Mouse (Mus musculus) lung, adult 18-20 months (tissue): Measurements from ENCODE around the gene Mthfr.

Source experiments
- DNase-seq, 2 experiments: peaks; one replicate each; pipeline ENCODE4 v3.0.0; 2022; ENCODE audit warnings: mixed read lengths in 2 of 2

The Mthfr gene

DNA sequence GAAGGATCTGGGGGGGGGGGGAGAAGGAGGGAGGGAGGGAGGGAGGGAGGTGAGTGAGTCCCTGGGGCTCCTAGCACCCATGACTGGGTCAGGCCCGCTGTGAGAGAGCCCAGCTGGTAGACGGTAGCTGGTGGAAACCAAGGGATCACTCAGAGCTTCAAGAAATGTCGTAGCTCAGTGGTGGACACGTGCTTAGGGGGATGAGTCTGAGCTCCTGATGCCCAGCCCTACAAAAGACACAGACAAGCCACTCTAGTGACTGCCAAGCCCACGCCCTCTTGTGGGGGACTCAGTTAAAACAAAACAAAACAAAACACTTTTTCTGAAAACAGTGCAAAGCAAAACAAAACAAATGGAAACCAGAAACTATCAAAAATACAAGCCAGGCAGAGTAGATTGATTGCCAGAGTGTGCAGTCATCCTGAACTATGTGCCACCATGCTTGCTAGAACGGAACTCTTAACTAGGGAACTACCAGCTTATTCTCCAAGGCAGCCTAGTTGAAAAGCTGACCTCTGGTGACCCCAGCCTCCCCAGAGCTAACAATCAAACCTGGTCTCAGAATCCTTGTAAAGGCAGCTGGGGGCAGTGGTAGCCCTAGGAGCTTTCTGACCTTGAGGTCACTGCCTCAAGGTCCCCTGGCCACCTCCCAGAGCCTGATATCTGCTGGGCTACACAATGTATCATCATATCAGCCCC, 27.0 kb downstream of the Mthfr start:
- no peak for DNase-seq

DNA sequence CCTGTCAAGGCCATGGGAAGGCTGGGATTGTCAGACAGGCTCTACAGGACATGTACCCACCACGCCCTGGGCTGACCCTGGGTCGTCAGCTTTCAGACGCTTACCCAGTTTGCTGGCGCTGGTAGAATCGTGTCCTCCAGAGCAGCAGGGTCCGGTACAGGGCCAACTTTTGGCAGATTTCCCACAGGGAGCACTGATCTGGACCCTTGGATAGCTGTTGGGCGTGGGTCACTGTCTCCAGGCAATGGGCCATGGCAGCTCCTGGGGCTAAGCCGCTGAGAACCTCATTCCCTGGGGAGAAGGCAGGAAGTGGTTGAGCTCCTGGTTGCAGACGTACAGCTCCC, 27.5 kb downstream of the Mthfr start:
- DNase-seq, result no peak

DNA sequence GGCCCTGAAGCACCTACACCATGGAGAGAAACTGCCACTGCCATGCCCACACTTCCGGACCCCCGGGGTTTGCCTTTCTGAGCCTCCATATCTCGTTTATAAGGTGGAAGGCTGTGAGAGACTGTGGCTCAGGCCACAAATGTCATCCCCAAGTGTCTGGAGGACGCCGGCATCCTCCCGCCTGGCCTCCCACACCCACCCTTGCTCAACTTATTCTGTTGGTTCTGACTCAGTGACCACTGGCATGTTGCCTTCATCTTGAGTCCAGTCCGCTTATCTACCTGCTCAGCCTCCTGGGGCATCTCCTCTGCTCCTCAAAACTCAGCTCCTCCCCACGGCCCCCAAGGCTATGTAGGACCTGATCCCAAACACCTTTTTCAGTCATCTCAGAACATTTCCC, 28.5 kb downstream of the Mthfr start:
- no peak for DNase-seq

DNA sequence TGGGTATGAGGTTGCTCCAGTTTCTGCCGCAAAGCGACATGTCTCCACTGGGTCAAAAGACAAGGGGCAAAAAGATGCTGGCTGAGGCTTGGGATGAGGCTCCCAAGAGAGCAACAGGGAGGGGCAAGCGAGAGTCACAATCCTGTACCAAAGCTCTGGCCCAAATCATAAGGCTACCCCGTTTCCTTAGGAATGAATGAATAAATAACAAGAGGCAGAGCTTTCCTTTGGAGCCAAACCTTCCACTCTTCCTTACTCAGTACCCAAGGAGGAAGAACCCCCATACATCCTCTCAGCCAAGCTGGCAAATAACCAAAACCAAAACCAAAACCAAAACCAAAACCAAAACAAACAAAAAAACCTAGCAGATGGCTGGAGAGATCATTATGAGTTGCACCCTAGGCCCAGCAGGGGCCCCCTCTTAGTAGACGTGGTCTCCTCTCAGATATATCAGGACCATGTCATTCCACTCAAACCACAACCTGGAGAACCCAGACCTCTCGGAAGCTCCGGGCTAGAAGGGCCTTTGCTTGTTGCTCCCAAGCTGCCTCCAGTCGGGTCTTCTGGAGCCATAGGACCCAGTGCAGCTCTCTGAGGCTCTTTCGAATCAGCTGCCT, 30.8 kb downstream of the Mthfr start:
- no peak for DNase-seq

DNA sequence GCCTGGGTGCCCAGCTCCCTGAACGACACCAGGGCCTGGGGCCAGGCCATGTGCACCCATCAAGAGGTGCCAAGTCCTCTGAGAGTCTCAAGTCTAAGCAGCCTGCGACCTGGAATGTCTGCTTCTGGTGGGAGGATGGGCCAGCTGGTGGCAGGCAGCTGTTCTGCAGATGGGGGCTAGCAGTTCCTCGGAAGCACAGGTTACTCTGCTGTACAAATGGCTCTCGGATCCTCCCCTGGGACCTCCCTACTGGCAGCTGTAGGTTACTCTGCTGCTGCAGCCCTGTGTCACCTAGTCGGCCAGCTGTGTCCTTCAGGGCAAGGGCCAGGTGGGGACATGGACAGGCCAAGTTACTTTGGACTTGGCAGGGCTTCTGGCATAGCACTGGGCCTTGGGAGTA, 32.6 kb downstream of the Mthfr start:
- DNase-seq, result no peak

DNA sequence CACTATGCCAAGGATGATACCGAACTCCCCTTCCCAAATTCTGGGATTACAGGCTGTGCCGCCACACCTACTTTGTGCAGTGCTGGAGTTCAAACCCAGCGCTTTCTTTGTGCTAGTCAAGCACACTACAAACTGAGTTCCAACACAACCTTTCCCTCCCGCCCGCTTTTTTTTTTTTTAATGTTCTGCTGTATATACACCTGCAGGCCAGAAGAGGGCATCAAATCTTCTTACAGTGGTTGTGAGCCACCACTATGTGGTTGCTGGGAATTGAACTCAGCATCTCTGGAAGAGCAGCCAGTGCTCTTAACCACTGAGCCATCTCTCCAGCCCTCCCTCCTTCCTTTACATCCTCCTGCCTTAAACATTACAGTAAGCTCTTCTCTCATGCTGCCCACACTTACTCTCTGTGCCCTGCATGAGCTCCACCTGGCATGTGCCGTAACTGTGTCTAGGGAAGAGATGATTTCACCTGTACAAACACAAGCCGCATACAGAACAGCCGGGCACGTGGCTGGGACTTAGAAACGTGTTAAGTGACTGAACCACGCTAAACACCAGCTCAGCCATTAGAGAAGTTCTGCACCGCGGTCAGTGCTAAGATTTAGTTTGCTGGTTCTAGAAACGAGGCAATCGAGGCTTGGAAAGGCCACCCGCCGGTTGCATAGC, 35.8 kb downstream of the Mthfr start:
- DNase-seq, result peak in 1 of 2 experiments; percentile 16

DNA sequence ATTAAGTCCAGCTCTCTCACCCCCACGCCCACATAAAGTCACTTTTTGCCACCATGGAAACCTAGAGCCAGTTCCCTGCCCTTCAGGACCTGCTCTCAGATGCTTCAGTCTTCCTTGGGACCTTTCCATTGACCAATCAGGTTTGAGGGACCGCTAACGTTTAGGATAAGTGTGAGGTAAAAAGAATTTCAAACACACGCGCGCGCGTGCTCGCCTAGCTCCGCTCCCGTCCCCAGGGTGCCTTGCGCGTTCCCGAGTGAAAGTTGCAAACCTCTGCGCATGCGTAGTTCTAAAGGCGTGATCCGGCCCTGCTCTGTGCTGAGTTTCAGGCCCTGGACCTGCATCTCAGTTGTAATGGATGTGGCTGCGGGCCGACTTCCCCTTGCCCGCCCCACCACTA, 36.4 kb downstream of the Mthfr start:
- peak; percentile 76 for DNase-seq

DNA sequence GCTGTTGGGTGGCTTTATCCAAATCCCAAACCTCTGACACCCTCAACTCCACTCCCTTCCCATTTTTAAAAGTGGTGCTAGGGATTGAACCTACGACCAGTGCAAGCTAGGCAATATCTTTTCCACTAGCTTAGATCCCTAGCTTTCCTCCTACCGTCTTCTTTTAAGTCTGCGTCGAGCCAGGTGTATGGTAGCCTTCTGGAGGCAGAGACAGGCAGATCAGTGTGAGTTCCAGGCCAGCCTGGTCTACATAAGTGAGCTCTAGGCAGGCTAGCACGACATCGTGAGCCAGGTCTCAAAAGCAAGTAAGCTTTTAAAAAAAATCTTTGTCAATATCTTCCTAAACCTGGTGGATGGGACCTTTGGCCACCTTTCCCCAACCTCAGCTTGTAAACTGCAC, 37.0 kb downstream of the Mthfr start:
- no peak for DNase-seq

DNA sequence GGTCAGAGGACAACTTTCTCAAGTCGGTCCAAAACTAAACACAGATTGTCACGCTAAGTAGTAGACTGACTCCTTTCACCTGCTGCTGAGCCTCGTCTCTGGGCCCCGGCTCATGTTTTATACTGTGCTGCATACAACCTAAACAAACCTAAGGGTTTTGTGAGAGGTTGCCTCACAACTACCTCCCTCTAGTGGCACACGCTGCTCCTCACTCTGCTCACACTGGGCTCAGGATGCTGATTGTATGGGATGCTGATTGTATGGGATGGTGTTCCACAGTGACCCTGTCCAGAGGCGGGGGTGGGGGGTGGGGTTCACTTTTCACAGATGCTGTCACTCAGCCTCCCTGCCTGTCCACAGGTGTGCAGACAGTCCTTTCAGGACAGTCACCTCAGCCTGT, 40.3 kb downstream of the Mthfr start:
- no peak for DNase-seq

DNA sequence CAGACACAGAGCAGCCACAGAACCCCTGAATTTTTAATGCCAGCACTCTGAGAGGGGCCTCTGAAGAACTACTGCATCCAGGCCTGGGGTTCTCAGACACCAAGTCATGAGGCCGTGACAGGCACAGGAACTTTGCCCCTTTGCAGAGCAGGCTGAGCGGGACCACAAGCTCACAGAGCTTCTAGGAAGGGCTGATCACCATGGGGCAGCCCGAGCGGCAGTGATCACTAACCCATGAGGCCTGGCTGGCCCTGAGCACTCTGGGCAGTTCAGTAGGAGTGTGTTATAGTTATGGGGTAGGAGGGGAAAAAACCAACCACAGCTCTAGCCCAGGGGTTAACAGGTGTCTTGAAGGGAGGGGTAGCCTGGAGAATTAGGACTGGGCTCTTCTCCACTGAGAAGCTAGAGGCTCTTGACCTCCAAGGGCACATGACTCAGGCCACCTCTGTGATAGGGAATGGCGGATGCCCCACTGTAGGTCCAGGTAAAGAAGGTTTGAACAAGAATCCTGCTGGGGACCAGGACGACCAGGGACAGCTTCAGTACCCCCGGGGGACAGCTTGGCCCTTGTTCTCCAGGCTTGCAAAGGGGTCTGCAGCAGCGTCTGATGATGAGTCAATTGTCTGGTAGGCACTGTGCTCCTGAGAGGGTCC, 41.2 kb downstream of the Mthfr start:
- no peak for DNase-seq

DNA sequence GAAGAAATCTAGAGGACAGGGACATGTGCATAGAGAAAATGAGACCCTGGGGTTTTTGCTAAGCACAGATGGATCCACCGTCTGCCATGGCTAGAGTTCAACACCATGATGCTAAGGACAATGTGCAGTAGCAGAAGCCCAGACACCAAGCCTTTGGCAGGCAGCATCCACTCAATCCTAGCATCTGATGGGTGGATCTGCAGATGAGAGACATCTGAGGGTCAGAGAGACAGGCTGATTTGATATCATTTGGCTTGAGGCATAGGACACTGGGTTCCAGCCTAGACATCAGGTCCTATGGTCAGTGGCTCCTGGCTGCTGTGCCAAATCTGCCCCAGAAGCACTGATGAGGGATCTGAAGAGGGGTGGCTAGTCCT, 41.7 kb downstream of the Mthfr start:
- DNase-seq, result no peak

DNA sequence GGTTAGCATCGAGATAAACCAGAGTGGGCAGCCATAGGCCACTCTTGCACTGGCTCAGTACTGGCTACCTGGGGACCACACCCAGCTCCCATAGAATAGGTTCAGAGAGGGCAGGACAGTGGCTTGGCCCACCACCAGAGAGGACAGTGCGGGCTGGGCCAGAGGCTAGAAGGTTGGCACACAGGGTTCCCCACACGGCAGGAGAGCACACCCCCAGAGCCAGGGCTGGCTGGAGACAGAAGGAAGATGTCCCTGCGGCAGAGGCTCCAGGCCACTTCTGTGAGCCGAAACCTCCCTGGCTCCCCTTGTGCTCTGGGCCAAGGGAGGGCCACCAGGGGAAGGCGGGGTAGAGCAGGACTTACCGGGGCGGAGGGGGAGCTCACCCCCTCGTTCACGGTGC, 42.3 kb downstream of the Mthfr start:
- no peak for DNase-seq

DNA sequence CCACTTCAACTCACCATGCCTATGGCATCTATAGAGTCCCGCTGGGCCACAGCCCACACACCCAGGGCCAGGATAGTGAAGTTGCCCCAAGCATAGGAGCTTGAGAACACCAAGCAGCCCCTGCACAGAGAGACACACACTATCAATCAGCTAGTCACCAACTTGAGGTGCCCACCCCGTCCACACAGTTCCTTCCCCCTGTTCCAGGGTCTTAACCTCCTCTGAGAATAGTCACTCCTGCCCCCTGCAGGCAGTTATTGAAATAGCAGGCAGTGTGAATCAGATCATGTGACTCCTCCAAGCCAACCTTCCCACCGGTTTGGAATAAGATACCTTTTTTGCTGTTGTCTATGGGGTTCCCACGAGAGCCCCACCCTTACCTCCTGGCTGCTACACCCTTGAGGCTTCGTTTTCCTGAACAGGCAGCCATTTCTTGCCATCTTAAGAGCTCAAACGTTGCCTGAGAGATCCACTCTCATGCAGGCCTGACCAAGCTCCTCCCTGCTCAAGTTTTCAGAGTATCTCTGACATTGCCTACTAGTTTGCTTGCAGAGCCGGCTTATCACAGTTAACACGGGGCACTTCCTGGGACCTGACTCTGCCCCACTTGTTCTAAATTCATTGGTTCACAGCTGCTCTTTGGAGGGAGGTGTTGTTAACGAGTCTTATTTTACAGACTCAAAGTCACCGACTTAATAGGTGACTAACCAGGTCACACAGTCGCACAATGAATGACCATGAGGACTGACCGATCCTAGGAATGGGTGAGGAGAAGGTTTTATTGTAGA, 43.6 kb downstream of the Mthfr start:
- peak; percentile 57 to 69 for DNase-seq

DNA sequence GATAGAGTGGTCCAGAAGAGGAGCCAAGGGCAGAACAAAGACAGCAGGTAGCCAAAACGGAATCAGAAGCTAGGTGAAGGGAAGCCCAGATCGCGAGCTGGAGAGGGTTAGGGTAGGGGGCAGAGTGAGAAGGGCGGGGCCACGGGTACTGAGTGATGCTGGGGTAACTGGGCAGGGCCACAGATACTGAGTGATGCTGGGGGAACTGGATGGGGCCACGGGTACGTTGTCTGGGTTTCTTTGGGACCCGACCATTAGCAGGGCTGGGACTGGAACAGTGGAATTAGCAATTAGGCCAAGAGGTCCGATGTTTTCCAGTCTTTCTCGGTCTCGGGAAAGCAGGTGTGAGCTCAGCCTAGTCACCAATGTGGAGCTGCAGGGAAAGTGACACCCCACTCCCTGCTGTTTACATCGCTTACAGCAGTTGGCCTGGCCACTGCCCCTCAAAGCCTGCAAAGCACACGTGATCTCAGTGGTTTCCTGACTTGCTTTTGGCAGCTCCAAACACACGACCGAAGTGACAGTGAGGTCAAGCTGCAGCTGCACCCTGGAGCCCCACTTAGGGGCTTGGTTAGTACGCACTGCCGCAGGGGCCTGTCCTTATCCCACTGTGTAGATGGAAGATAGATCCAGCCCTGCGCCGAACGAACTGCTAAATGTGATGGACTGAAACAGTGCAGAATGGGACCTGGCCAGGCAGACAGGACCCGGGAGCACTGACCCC, 44.5 kb downstream of the Mthfr start:
- DNase-seq, result peak; percentile 51 to 62

DNA sequence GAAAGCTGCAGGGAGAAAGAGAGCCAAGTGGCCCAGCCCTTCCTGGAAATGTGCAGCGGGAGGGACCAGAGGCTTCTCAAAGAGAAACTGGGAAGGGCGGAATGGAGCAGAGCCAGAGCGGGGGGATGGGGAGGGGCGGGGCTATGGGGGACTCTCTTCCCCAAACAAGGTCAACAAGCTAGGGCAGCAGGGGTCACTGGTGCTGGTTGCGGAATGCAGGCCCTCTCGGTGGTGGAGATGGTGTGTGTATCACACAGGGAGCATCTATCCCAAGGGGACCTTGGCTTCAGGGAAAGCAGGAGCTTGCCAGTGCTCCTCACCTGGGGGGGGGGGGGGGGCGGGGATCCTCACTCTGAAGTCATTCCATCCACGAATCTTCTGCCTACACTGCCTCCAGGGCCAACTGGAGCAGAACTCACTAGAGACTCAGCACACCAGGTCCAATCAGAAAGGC, 45.4 kb downstream of the Mthfr start:
- peak; percentile 66 to 79 for DNase-seq

DNA sequence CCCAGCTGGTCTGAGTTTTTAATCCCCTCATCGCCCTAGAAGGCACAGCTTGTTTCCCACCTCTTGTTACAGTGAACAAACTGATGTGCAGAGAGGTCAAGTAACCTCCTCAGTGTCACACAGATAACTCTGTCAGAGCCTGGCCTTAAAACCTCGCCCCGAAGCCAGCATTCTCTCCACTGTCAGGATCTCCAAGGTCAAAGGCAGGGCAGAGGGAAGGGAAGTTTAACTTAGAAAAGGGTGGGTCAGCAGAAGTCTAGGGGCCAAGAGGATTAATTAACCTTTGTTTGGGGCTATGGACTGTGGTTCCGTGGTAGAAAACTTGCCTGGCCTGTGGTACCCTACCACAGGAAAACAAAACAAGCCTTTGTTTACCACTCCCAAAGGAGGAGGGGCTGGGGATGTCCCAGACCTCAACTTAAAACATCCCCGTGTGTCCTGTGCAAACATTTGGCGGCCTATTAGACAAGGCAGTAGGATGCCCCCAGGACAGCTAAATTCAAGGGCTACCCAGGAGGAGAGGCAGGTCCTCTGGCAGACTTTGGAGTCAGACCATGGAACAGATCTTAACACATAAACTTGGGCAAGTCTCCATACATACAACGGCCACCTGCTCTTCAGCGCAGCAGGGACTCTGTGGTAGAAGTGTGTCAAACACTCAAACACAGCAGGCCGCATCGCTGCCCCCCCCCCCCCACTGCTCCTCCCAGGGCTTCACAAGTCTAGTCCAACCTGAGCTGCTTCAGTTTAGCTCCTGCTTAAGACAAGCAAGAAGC, 46.4 kb downstream of the Mthfr start:
- peak; percentile 22 to 50 for DNase-seq

DNA sequence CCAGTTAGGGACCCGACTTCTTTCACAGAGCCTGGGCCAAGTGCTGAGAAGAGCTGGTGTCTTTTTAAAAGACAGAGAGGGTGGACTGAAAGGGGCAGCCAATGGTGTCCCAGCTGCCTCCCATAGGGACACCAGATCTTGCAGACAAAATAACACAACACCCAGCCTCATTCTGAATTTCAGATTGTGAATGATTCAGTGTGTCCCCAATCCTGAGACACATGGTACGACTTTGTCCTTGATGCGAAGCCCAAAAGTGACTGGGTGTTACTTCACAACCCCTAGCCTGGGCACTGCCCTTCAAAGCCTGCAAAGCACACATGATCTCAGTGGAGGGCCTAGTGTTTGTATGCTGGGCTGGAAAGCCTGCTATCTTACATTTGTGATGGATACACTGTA, 47.0 kb downstream of the Mthfr start:
- DNase-seq, result no peak

DNA sequence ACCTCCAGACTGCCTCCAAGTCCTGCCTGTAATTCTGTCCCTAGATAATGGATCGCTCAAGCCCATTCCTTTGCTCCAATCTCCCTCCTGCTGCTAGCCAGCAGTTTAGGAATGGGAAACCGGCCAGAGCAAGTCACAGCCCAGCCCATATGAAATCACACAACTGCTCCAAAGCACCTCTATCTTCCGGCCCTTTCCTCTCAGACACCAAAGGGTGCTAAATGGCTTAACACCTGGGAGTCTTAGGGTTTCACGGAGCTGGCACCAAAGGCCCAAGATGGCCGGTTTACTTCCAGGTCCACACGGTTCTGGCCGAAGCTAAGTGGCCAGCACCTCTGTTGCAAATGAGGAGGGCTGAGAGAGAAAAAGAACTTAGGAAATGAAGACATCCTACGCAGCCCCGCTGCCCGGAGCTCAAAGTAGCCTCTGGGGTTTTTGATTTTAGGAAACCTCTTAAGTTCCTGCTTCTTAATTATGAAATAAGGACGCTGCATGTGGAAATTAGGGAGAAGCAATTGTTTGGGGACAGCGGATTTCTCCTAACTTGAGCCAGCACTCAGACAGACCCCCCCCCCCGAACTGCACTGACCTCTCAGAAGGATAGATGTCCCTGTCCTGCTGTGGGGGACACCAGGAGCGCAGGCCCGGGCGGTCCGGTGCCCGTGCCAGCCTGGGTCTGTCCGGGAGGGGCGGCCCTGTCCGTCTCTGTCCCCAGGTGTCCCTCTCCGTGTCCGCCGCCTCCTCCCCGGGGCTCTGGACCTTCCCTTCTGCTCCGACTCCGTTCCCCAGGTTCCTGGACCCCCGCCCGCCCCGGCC, 48.4 kb downstream of the Mthfr start:
- peak; percentile 47 to 52 for DNase-seq

DNA sequence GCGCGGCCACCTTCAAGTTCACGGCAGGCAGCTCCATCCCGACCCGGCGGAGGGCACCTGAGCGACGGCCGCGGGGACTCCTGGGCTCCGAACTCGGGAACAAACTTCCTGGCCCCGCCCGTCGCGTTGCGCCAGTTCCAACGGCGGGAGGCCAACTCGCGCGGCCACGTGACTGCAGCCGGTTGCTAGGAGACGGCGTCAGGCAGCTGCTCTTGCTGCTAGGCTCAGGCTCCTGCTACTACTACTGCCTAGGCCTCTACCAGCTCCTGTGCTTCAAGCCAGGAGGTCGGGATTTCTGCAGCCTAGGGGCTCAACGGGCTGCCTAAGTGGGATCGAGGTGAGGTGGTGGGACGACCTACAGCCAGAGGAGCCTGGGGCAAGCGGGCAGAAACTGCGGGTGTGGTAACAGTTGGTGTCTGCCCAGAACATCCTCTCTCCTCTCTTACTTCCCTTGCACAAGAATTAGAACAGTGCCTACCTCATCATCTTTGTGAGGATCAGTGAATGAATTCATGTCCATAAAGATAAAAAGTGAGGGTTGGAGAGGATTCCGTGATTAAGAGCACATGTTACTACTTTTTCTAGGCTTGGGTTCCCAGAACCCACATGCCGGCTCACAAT, 49.1 kb downstream of the Mthfr start, which contains the start of gene Agtrap:
Gene Agtrap (minus strand): TSS at position 125 of the 621 bp plus-strand sequence.
- peak; percentile 96 for DNase-seq

DNA sequence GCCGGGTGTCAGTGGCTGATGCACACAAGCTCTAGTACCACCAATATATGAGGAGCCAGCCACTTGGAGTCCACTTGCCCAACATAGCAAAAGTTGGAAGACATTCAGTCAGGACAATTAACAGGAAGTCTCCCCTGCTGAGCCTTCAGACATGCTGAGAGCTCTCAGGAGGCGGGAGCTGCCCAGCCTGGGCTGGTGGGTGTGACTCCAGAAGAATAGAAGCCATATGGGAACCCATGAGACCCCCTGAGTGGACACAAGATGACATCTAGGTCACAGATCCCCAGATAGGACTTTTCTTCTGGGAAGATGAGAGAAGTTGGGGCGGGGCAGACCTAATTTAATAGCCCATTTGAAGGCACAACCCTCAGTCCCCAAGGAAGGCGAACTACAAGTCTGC, 50.3 kb downstream of the Mthfr start:
- DNase-seq, result no peak
